Comparison of ENCODE assay signal across 8 mouse cellular contexts in the genomic region with DNA sequence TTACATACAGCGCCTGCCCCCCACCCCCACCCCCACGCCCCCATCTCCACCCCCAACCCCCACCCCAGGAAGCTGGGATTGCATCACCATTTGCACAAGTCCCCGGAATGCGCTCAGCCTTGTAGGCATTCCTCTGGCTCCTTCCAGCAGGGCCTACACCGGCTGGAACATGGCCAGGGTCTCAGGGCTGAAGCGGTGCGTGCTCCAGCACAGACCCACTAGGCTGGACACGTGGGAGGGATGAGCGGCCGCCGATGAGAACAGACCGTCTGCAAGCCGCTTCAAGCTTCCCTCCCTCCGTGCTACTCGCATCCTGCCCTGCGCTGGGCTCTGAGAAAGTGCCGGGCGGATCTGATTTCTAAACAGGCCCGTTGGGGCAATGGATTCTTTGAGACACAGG. TPM values are rescaled to one million over a fixed set of nuclear protein-coding genes. Genes with fewer than 3 reads are reported as not detected.
DNase-seq lines count a peak whose midpoint lies in the region; ATAC-seq and TF ChIP-seq lines count a peak whose summit lies in the region.

No protein-coding gene starts in this region.

- peaks cover 3% of the 10 kb centered on the region; the same call in 1 of the 2 replicates for H3K36me3 ChIP-seq in heart, embryonic 10.5 days
- no peaks in the 10 kb centered on the region for H3K36me3 ChIP-seq in lung, embryonic 14.5 days (ENCODE audit: insufficient read depth)

- ATAC-seq in frontal cortex, adult (ENCODE audit: low TSS enrichment), result peak; percentile 39; the same call in 1 of the 2 replicates
- ATAC-seq in lung, embryonic 14.5 days (ENCODE audit: insufficient read depth), result peak; percentile 96

- H3K4me2 ChIP-seq in lung, embryonic 14.5 days, result peak overlapping the region; percentile 57

- 1% methylated on average over 19 of the region's 19 CpGs for WGBS in heart, embryonic 10.5 days
- WGBS in lung, embryonic 14.5 days, result 2% methylated on average over 19 of the region's 19 CpGs

- H3K9me3 ChIP-seq in heart, embryonic 10.5 days, result no peaks in the 10 kb centered on the region
- H3K9me3 ChIP-seq in lung, embryonic 14.5 days (ENCODE audit: low read depth, low read length), result no peaks in the 10 kb centered on the region

- DNase-seq in frontal cortex, adult 2 months (ENCODE audit: extremely low spot score in 1 of 2, low spot score in 1 of 2), result no peak
- DNase-seq in embryo, embryonic 11 days, result peak; percentile 73
- peak; percentile 90 for DNase-seq in heart, embryonic 10.5 days (ENCODE audit: low spot score)
- peak; percentile 22 to 30 for DNase-seq in kidney, adult 8-10 months
- peak; percentile 92 for DNase-seq in lung, embryonic 14.5 days
- peak; percentile 80 for DNase-seq in ovary, adult 18-20 months (ENCODE audit: low spot score)
- no peak for DNase-seq in frontal cortex, postnatal 36 days (ENCODE audit: low spot score in 2 of 2)

- TF ChIP-seq CTCF in lung, embryonic 14.5 days (IDR thresholded peaks at IDR 0.05; ENCODE audit: low read depth), result no peak

- peak overlapping the region; percentile 38 for H3K9ac ChIP-seq in lung, embryonic 14.5 days

- peak overlapping the region; percentile 77 for H3K27ac ChIP-seq in heart, embryonic 10.5 days
- H3K27ac ChIP-seq in lung, embryonic 14.5 days (ENCODE audit: low read depth), result no peak overlapping the region

- H3K4me1 ChIP-seq in heart, embryonic 10.5 days, result peaks cover 31% of the 10 kb centered on the region
- peaks cover 10% of the 10 kb centered on the region for H3K4me1 ChIP-seq in lung, embryonic 14.5 days (ENCODE audit: insufficient read depth)

- H3K4me3 ChIP-seq in heart, embryonic 10.5 days, result peak overlapping the region; percentile 46
- H3K4me3 ChIP-seq in lung, embryonic 14.5 days (ENCODE audit: low read depth, low read length), result 0 out of 2 replicates have a peak overlapping the region, but pooled peaks have one; percentile 16

- peaks cover 21% of the 10 kb centered on the region for H3K27me3 ChIP-seq in heart, embryonic 10.5 days (ENCODE audit: insufficient read depth, poor library complexity, severe bottlenecking)
- no peaks in the 10 kb centered on the region for H3K27me3 ChIP-seq in lung, embryonic 14.5 days (ENCODE audit: insufficient read depth, low read length)

RNA-seq across cellular contexts. Expression of a gene that starts 18.2 kb away (rescaled TPM):
- 5.3 and 6.6 TPM in 2 replicates for polyA plus RNA-seq in frontal cortex, adult 2 months (2012; rRNA removed)
- 10.3 and 11.6 TPM in 2 replicates for polyA plus RNA-seq in heart, embryonic 10.5 days (2016; fragmentation: Nextera tagmentation; extraction: Ambion mirVana)
- 9.2 and 9.4 TPM in 2 replicates for polyA plus RNA-seq in lung, embryonic 14.5 days (2014; fragmentation: Nextera tagmentation; extraction: Ambion mirVana)

RNA-seq across cellular contexts. Expression of a gene that starts 27.6 kb away (rescaled TPM):
- not detected in 2 replicates for polyA plus RNA-seq in frontal cortex, adult 2 months (2012; rRNA removed)
- polyA plus RNA-seq in heart, embryonic 10.5 days (2016; fragmentation: Nextera tagmentation; extraction: Ambion mirVana), result 0.23 and 1.6 TPM in 2 replicates
- not detected in 2 replicates for polyA plus RNA-seq in lung, embryonic 14.5 days (2014; fragmentation: Nextera tagmentation; extraction: Ambion mirVana)

RNA-seq across cellular contexts. Expression of a gene that starts 42.3 kb away (rescaled TPM):
- 0.06 and 0.12 TPM in 2 replicates for polyA plus RNA-seq in frontal cortex, adult 2 months (2012; rRNA removed)
- 35.8 and 50.0 TPM in 2 replicates for polyA plus RNA-seq in heart, embryonic 10.5 days (2016; fragmentation: Nextera tagmentation; extraction: Ambion mirVana)
- polyA plus RNA-seq in lung, embryonic 14.5 days (2014; fragmentation: Nextera tagmentation; extraction: Ambion mirVana), result 0.55 and 0.74 TPM in 2 replicates

Comparison
In these comparisons a context has a peak if more than half of its experiments do, and no peak if none do; other contexts are left out.
1. DNase-seq: peak in embryo, embryonic 11 days (single experiment), heart, embryonic 10.5 days (single experiment), kidney, adult 8-10 months (2 of 2), lung, embryonic 14.5 days (single experiment) and ovary, adult 18-20 months (single experiment); none in frontal cortex, adult 2 months (0 of 2) and frontal cortex, postnatal 36 days (0 of 2).
2. RNA of a gene that starts 42.3 kb away (polyA plus RNA-seq): 35.8 to 50.0 TPM in heart, embryonic 10.5 days; 0.55 to 0.74 TPM in lung, embryonic 14.5 days and 0.06 to 0.12 TPM in frontal cortex, adult 2 months; every median in the first group is over 10 times any median in the second.